Mouse (Mus musculus) ES-Bruce4 (cell line): ENCODE results near the gene Uvssa.

Experiments used
- CTCF ChIP-seq: IDR thresholded peaks from one replicate; pipeline ENCODE4 v1.8.1; 2011; ENCODE audit warnings: low read depth, low read length
- POLR2A ChIP-seq: IDR thresholded peaks from one replicate; pipeline ENCODE4 v1.8.1; 2011; ENCODE audit warnings: low read length; ENCODE audit not compliant: insufficient read depth

GRCm38 (mm10) chr5:33435941-33436340 lies 57.6 kb downstream of the Uvssa start:
- TF ChIP-seq CTCF (no peak), POLR2A (no peak)
